Mouse (Mus musculus): ENCODE results near the gene Ank3. TPM values are rescaled to one million over a fixed set of nuclear protein-coding genes. Genes with fewer than 3 reads are reported as not detected.

Ank3 gene
- polyA plus RNA-seq, 1 experiment from 2014 or later, result 13.4 TPM

DNA sequence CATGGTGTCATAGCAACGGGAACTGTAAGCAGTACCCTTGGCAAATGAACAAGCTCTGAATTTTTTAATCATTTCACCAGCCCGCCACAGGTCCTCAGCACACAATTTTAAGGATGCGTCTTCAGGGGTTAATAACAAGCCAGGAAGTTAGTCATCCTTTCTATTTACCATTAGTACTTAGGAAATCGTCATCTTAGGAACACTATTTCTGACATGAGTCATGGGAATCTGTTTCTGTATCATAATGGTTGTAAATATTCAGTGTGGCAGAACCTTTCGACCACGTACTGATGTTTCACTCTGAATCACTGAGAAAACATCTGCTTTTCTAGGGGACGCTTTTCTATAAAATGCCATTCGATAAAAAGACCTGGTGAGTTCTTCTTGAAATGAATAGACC is 109.1 kb downstream of the Ank3 start:
- WGBS, result 85% methylated on average over 8 of the region's 8 CpGs
- Histone ChIP-seq H3K27ac (ENCODE audit: low read depth, low read length) (no peak overlapping the region), H3K4me2 (no peak overlapping the region), H3K4me3 (ENCODE audit: low read depth, low read length) (no peak overlapping the region), H3K9ac (ENCODE audit: low read depth, low read length) (no peak overlapping the region), H3K27me3 (replicated peaks; ENCODE audit: control insufficient read depth, insufficient read depth, low read length) (no peaks in the 10 kb centered on the region), H3K9me3 (ENCODE audit: control insufficient read depth, low read length) (no peaks in the 10 kb centered on the region), H3K4me1 (replicated peaks; ENCODE audit: control insufficient read depth, insufficient read depth, low read length) (no peaks in the 10 kb centered on the region), H3K36me3 (ENCODE audit: control insufficient read depth, insufficient read depth, low read length) (no peaks in the 10 kb centered on the region)
- no peak for DNase-seq (ENCODE audit: low spot score)
- no peak for ATAC-seq (replicated peaks; ENCODE audit: low FRiP score)

DNA sequence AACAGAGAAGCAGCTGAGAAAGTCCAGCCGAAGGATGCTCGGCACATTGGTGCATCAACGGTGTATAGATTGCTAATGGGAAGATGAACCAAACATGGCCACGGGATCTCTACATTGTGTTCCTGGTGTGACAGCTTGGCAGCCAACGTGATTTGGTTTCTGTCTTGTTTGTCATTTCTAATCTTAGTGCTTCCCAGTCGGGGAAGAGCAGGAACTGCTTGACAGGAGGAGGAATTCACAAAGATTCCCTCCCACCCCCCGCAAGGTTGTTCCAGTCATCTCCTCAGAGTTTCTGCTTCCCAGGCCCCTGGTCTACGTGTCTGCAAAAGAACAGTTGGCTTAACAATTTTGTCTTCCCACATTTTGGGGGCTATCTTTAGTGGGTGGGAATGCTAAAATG is 111.8 kb downstream of the Ank3 start:
- Histone ChIP-seq H3K27ac (ENCODE audit: low read depth, low read length) (no peak overlapping the region), H3K9ac (ENCODE audit: low read depth, low read length) (no peak overlapping the region), H3K27me3 (replicated peaks; ENCODE audit: control insufficient read depth, insufficient read depth, low read length) (no peaks in the 10 kb centered on the region), H3K9me3 (ENCODE audit: control insufficient read depth, low read length) (no peaks in the 10 kb centered on the region), H3K4me1 (replicated peaks; ENCODE audit: control insufficient read depth, insufficient read depth, low read length) (no peaks in the 10 kb centered on the region), H3K36me3 (ENCODE audit: control insufficient read depth, insufficient read depth, low read length) (no peaks in the 10 kb centered on the region), H3K4me3 (ENCODE audit: low read depth, low read length) (no peak overlapping the region), H3K4me2 (no peak overlapping the region)
- ATAC-seq (replicated peaks; ENCODE audit: low FRiP score), result no peak
- 70% methylated on average over 8 of the region's 8 CpGs for WGBS
- no peak for DNase-seq (ENCODE audit: low spot score)

DNA sequence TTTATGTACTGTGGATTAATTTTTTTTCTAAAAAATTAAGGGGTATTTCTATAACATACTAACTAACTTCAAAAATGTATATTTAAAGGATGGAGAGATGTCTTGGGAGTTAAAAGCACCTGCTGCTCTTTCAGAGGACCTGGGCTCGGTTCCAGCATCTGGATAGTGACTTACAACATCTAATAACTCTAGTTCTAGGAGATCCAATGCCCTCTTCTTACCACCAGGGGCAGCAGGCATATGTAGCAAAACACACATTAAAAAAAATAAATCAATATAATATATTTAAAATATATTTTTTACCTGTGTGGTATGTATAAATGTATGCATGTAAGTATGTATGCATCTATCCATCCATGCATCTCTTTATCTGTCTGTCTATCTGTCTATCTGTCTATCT is 112.7 kb downstream of the Ank3 start:
- H3K36me3 ChIP-seq (ENCODE audit: control insufficient read depth, insufficient read depth, low read length), result no peaks in the 10 kb centered on the region
- no peak overlapping the region for H3K4me2 ChIP-seq
- H3K9me3 ChIP-seq (ENCODE audit: control insufficient read depth, low read length), result no peaks in the 10 kb centered on the region
- no peak overlapping the region for H3K4me3 ChIP-seq (ENCODE audit: low read depth, low read length)
- no peak overlapping the region for H3K9ac ChIP-seq (ENCODE audit: low read depth, low read length)
- no peak overlapping the region for H3K27ac ChIP-seq (ENCODE audit: low read depth, low read length)
- WGBS, result 70% methylated on average over 1 of the region's 1 CpGs
- ATAC-seq (replicated peaks; ENCODE audit: low FRiP score) (no peak), DNase-seq (ENCODE audit: low spot score) (no peak)
- H3K4me1 ChIP-seq (replicated peaks; ENCODE audit: control insufficient read depth, insufficient read depth, low read length), result no peaks in the 10 kb centered on the region
- H3K27me3 ChIP-seq (replicated peaks; ENCODE audit: control insufficient read depth, insufficient read depth, low read length), result no peaks in the 10 kb centered on the region

DNA sequence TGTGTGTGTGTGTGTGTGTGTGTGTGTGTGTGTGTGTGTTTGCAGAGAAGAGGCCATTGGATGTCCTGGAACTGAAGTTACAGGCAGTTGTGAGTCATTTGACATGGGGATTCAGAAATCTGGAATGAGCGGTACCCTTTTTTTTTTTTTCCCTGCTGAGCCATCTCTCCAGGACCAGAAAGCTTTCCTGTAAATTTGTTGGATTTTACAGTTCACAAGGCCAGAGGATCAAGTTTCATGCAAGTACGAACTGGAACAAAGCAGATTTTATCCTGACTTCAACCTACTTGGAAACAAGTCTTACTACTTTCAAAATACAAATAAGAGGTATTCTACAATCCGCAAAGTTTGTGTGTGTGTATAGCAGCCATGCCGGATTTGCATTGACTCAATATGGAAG is 123.4 kb downstream of the Ank3 start:
- Histone ChIP-seq H3K36me3 (ENCODE audit: control insufficient read depth, insufficient read depth, low read length) (no peaks in the 10 kb centered on the region), H3K9ac (ENCODE audit: low read depth, low read length) (no peak overlapping the region), H3K9me3 (ENCODE audit: control insufficient read depth, low read length) (no peaks in the 10 kb centered on the region), H3K4me1 (replicated peaks; ENCODE audit: control insufficient read depth, insufficient read depth, low read length) (no peaks in the 10 kb centered on the region), H3K27ac (ENCODE audit: low read depth, low read length) (no peak overlapping the region), H3K4me3 (ENCODE audit: low read depth, low read length) (no peak overlapping the region), H3K27me3 (replicated peaks; ENCODE audit: control insufficient read depth, insufficient read depth, low read length) (no peaks in the 10 kb centered on the region), H3K4me2 (no peak overlapping the region)
- DNase-seq (ENCODE audit: low spot score) (no peak), ATAC-seq (replicated peaks; ENCODE audit: low FRiP score) (no peak)
- WGBS, result 76% methylated on average over 4 of the region's 4 CpGs

DNA sequence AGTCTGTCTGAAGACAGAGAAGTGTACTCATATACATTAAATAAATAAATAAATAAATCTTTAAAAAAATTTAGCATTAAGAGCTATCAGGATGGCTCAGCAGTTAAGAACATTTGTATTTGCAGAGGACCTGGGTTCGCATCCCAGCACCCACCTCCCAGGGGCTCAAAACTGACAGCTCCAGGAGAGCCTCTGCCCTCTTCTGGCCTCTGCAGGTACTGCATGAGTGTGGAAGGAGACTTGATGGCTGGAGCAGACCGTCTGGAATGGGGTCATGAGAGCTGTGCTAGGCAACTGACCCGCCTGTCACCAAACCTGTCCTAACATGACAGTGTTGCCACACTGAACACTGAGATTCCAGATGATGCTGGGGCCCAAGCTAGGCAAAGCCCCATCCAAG is 124.6 kb downstream of the Ank3 start:
- Histone ChIP-seq H3K9me3 (ENCODE audit: control insufficient read depth, low read length) (no peaks in the 10 kb centered on the region), H3K27ac (ENCODE audit: low read depth, low read length) (no peak overlapping the region), H3K4me3 (ENCODE audit: low read depth, low read length) (no peak overlapping the region), H3K27me3 (replicated peaks; ENCODE audit: control insufficient read depth, insufficient read depth, low read length) (no peaks in the 10 kb centered on the region), H3K36me3 (ENCODE audit: control insufficient read depth, insufficient read depth, low read length) (no peaks in the 10 kb centered on the region), H3K9ac (ENCODE audit: low read depth, low read length) (no peak overlapping the region), H3K4me1 (replicated peaks; ENCODE audit: control insufficient read depth, insufficient read depth, low read length) (no peaks in the 10 kb centered on the region), H3K4me2 (no peak overlapping the region)
- WGBS, result 67% methylated on average over 3 of the region's 3 CpGs
- ATAC-seq (replicated peaks; ENCODE audit: low FRiP score) (no peak), DNase-seq (ENCODE audit: low spot score) (no peak)

DNA sequence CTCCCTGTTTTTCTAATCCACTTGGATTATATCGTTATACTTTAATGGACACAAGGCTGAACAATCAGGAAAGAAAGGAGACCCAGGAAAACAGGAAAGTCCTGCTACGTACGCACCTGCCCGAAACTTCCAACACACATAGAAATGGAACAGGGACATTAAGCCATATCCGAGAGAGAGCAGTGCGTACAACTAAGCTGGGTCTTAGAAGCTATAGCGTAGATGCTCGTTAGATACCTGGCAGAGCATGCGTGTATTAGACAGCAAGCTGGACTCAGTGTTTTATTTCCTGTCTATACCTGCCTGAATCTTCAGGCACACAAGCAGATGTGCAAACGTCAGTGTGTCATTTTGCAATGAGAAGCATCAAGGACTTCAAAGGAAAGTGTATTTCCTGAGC is 128.7 kb downstream of the Ank3 start:
- ATAC-seq (replicated peaks; ENCODE audit: low FRiP score), result no peak
- WGBS, result 83% methylated on average over 10 of the region's 10 CpGs
- no peaks in the 10 kb centered on the region for H3K36me3 ChIP-seq (ENCODE audit: control insufficient read depth, insufficient read depth, low read length)

DNA sequence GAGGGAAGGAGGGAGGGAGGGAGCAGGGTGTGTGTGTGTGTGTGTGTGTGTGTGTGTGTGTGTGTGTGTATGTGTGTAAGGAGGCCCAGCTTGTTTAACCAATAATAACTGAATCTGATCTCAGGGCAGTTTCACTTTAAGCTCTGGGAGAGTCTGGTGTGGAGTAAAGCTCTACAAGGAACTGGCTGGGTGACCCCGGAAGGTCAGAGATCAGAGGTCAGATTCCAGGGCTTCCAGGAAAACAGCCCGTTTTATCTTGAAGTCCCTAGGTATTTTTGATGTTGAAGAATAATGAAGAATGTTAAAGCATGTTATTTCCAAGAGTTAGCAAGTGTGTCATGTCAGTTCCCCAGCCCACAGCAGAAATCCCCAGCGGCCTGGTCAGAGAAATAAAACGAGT is 130.2 kb downstream of the Ank3 start:
- no peak for DNase-seq (ENCODE audit: low spot score)
- Histone ChIP-seq H3K4me2 (no peak overlapping the region), H3K27ac (ENCODE audit: low read depth, low read length) (no peak overlapping the region), H3K9ac (ENCODE audit: low read depth, low read length) (no peak overlapping the region), H3K4me3 (ENCODE audit: low read depth, low read length) (no peak overlapping the region), H3K9me3 (ENCODE audit: control insufficient read depth, low read length) (no peaks in the 10 kb centered on the region), H3K4me1 (replicated peaks; ENCODE audit: control insufficient read depth, insufficient read depth, low read length) (no peaks in the 10 kb centered on the region), H3K27me3 (replicated peaks; ENCODE audit: control insufficient read depth, insufficient read depth, low read length) (no peaks in the 10 kb centered on the region), H3K36me3 (ENCODE audit: control insufficient read depth, insufficient read depth, low read length) (no peaks in the 10 kb centered on the region)
- no peak for ATAC-seq (replicated peaks; ENCODE audit: low FRiP score)
- 66% methylated on average over 4 of the region's 4 CpGs for WGBS

More for the DNA sequence above, 128.7 kb downstream of the Ank3 start:
- no peak overlapping the region for H3K4me2 ChIP-seq
- H3K4me3 ChIP-seq (ENCODE audit: low read depth, low read length), result no peak overlapping the region
- H3K4me1 ChIP-seq (replicated peaks; ENCODE audit: control insufficient read depth, insufficient read depth, low read length), result no peaks in the 10 kb centered on the region
- no peaks in the 10 kb centered on the region for H3K9me3 ChIP-seq (ENCODE audit: control insufficient read depth, low read length)
- H3K27ac ChIP-seq (ENCODE audit: low read depth, low read length), result no peak overlapping the region
- no peak for DNase-seq (ENCODE audit: low spot score)
- no peaks in the 10 kb centered on the region for H3K27me3 ChIP-seq (replicated peaks; ENCODE audit: control insufficient read depth, insufficient read depth, low read length)
- H3K9ac ChIP-seq (ENCODE audit: low read depth, low read length), result no peak overlapping the region

DNA sequence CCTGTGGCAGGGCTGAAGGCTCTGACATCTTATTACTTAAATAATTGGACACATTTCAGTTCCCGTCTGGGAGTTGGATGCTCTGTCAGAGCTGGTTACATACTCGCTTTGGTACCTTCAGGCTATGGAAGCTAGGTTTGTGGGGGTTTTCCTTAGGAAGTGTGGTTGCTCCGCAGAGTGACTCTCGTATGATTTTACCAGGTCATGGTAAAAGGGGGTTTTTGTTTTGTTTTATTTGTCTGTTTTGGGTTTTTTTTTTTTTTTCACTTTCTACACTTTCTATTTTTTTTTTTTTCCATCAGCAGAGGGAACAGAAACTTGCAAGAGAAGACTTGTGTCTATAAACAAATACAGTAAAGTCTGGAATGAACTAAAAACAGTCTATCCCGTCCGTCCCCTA is 131.8 kb downstream of the Ank3 start:
- H3K27me3 ChIP-seq (replicated peaks; ENCODE audit: control insufficient read depth, insufficient read depth, low read length), result no peaks in the 10 kb centered on the region
- H3K9me3 ChIP-seq (ENCODE audit: control insufficient read depth, low read length), result no peaks in the 10 kb centered on the region
- H3K9ac ChIP-seq (ENCODE audit: low read depth, low read length), result no peak overlapping the region
- ATAC-seq (replicated peaks; ENCODE audit: low FRiP score), result no peak
- H3K27ac ChIP-seq (ENCODE audit: low read depth, low read length), result no peak overlapping the region
- no peaks in the 10 kb centered on the region for H3K36me3 ChIP-seq (ENCODE audit: control insufficient read depth, insufficient read depth, low read length)
- H3K4me2 ChIP-seq, result no peak overlapping the region
- H3K4me1 ChIP-seq (replicated peaks; ENCODE audit: control insufficient read depth, insufficient read depth, low read length), result no peaks in the 10 kb centered on the region
- no peak overlapping the region for H3K4me3 ChIP-seq (ENCODE audit: low read depth, low read length)
- 90% methylated on average over 6 of the region's 6 CpGs for WGBS
- DNase-seq (ENCODE audit: low spot score), result no peak

DNA sequence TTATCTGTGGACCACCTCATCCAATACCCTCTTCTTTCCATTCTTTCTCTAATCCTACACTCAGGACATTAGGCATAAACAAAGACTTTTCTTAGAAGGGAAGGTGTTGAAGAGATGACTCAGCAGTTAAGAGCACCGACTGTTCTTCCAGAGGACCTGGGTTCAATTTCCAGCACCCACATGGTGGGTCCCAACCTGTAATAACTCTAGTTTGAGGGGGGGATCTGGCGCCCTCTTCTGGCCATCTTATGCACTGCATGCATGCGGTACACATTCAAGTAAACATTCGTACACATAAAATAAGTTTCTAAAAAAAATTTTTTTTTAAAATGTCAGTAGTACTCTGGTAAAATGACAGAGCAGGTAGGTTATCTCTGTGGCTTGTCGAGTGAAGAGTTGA is 133.0 kb downstream of the Ank3 start:
- H3K27ac ChIP-seq (ENCODE audit: low read depth, low read length), result no peak overlapping the region
- DNase-seq (ENCODE audit: low spot score), result no peak
- no peaks in the 10 kb centered on the region for H3K27me3 ChIP-seq (replicated peaks; ENCODE audit: control insufficient read depth, insufficient read depth, low read length)
- no peak overlapping the region for H3K4me2 ChIP-seq
- 73% methylated on average over 5 of the region's 5 CpGs for WGBS
- no peak for ATAC-seq (replicated peaks; ENCODE audit: low FRiP score)
- no peak overlapping the region for H3K9ac ChIP-seq (ENCODE audit: low read depth, low read length)
- no peaks in the 10 kb centered on the region for H3K9me3 ChIP-seq (ENCODE audit: control insufficient read depth, low read length)
- no peaks in the 10 kb centered on the region for H3K4me1 ChIP-seq (replicated peaks; ENCODE audit: control insufficient read depth, insufficient read depth, low read length)
- H3K4me3 ChIP-seq (ENCODE audit: low read depth, low read length), result no peak overlapping the region
- H3K36me3 ChIP-seq (ENCODE audit: control insufficient read depth, insufficient read depth, low read length), result no peaks in the 10 kb centered on the region

All from liver, embryonic 11.5 days (tissue).